Mouse (Mus musculus) left cerebral cortex, adult 2 months (tissue): ENCODE results near the gene Borcs6. TPM values are rescaled to one million over a fixed set of nuclear protein-coding genes. Genes with fewer than 3 reads are reported as not detected.
"Not testable (repeated sequence)": the region's sequence is repeated elsewhere in the genome, so short reads cannot be mapped to it uniquely, and the experiment has no call there.

Experiments
- DNase-seq, 2 experiments: peaks; one replicate each; pipeline ENCODE4 v3.0.0; 2021 to 2022; ENCODE audit warnings: low spot score in 2 of 2, mixed read lengths in 1 of 2; ENCODE audit errors: extremely low spot score in 1 of 2
- H3K27ac ChIP-seq: fragments of 200-600 bp; 2 replicates; pipeline ENCODE4 v1.8.1; 2022
- H3K4me3 ChIP-seq: fragments of 200-600 bp; 2 replicates; pipeline ENCODE4 v1.8.1; 2022
- CTCF ChIP-seq: fragments of 200-600 bp; IDR thresholded peaks from 2 replicates; pipeline ENCODE4 v1.8.1; 2022; ENCODE audit warnings: antibody characterized with exemption, mild to moderate bottlenecking, moderate library complexity
- intact Hi-C: fragments of 180-260 bp; cut with DNase I; formaldehyde crosslinking; loops from one replicate; pipeline ENCODE4 v1.15.1; 2025
- total RNA-seq, 2 experiments: library from RNA; stranded (reverse); gene quantifications; 2 replicates each; pipeline ENCODE4 v1.2.3; 2021

Gene Borcs6
- total RNA-seq, 2 experiments from 2014 or later, result 31.1 to 33.8 TPM

- no peak for DNase-seq
- H3K4me3 ChIP-seq, result no peak overlapping the region
- intact Hi-C loops, result no loop called here
- H3K27ac ChIP-seq, result peak overlapping the region; percentile 78
- no peak for TF ChIP-seq CTCF
These were observed 26.1 kb downstream of the Borcs6 start for GRCm38 (mm10) chr11:69085608-69086007.

DNA sequence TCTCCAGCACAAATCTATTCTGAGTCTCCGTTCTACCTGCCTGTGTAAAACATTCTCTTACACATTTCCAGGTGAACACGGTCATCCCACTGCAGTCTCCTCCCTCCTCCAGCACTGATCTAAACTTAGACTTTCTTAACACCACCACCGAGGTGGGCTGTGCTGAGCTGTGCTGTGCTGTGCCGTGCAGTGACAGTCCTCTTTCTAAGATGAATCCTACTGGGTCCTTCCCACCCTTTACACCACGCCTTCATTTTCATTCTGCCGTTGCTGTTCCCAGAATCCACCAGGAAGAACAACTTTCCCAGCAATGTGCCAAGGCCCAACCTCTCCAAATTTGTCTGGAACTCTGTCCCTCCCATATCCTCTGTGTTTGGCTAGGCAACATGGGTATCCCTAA, 26.9 kb downstream of the Borcs6 start:
- TF ChIP-seq CTCF, result no peak
- peak overlapping the region; percentile 78 for H3K27ac ChIP-seq
- DNase-seq, result peak in 1 of 2 experiments; percentile 57
- no peak overlapping the region for H3K4me3 ChIP-seq
- intact Hi-C loops, result no loop called here

DNA sequence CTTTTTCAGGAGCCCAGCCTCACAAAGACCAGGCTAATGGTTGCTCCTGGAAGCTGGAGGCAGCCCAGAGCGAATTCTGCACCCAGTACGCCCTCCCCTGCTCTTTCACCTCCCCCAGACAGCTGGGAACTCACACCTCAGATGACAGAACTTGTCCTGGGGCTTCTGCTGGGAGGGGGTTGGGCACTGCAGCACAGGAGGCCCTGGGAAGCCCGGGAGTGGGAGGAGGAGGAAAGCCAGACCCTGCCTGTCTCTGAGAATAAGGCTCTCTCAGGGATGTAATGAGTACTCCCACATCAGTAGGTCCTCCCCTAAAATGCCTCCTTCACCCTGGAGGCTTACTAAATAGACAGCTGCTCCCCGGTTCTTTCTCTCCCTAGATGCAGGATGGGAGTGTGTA, 27.6 kb downstream of the Borcs6 start:
- intact Hi-C loops, result no loop called here
- peak overlapping the region; percentile 78 for H3K27ac ChIP-seq
- no peak overlapping the region for H3K4me3 ChIP-seq
- peak; percentile 32 to 54 for DNase-seq
- no peak for TF ChIP-seq CTCF

- H3K27ac ChIP-seq, result peak overlapping the region; percentile 78
- no peak for TF ChIP-seq CTCF
- no peak overlapping the region for H3K4me3 ChIP-seq
- intact Hi-C loops, result no loop called here
- DNase-seq, result no peak
These were observed 28.1 kb downstream of the Borcs6 start for GRCm38 (mm10) chr11:69087597-69087996.

DNA sequence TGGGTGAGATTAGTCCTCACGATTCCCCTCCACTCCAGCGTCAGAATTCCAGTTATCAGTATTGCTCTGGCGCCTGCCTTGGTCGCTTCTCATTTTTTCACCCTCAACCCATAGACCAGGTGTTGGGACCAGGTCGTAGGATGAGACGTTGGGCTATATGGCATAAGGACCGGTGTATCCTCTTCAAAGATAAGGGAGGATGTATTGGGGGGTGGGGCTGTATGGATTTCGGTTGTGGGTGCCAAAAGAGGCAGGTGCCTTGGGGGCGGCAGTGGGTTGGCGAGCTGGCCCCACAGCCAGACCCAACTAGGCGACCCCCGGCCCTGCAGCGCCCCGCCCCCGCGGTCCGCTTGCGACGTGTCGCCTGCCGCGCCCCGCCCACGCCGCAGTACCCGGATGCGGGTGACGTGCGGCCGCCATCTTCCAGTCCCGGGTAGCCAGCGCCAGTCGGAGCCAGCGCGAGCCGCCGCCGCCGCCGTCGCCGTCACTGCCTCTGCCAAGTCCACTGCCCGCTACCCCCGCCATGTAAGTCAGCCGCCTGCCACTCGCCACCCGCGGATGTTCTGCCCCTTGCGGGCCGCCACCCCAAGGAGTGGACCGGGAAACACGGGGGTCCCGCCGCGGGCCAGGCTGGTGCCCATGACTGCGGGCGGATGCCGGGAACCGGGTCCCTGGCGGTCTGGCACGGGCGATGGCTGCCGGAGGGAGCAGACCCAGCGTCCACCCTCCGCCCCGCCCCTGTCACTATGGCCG, 28.8 kb downstream of the Borcs6 start, which contains the start of gene Vamp2:
Gene Vamp2 (plus strand): TSS at position 388 of the 753 bp plus-strand sequence.
- Histone ChIP-seq H3K27ac (peak within 1 kb of the TSS; percentile 100), H3K4me3 (peak within 1 kb of the TSS; percentile 98)
- no peak for TF ChIP-seq CTCF
- DNase-seq, result peak; percentile 95 to 96
- intact Hi-C loops, result loop anchor here (1.0 kb wide), 1 partner anchor 15 kb away; no protein-coding TSS in a partner anchor

- Histone ChIP-seq H3K4me3 (peak overlapping the region; percentile 98), H3K27ac (peak overlapping the region; percentile 100)
- DNase-seq, result peak in 1 of 2 experiments; percentile 20
- intact Hi-C loops, result loop anchor here (1.0 kb wide), 1 partner anchor 16 kb away; no protein-coding TSS in a partner anchor
- TF ChIP-seq CTCF, result no peak
These were observed 29.5 kb downstream of the Borcs6 start for GRCm38 (mm10) chr11:69088856-69089615.

DNA sequence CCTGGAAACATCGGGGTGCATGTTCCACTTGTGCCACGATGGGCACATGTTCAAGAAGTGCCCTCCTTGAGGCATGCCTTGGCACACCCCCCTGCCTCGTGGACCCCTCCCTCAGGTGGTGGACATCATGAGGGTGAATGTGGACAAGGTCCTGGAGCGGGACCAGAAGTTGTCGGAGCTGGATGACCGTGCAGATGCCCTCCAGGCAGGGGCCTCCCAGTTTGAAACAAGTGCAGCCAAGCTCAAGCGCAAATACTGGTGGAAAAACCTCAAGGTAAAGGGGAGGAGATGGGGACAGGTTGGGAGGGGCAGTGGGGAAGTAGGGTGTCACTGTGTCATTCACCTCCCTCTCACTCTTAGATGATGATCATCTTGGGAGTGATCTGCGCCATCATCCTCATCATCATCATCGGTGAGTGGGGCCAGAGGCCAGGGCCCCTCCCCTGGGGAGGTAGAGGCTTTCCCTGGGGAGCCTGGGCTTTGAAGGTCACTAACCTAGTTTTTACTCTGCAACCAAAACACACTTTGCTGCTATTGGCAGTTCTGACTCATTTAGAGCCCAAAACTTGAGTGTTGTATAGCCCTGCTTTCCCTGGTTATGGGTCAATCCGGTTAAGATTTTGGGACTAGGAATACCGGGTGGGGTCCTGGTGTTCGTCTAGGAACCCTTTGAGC, 30.2 kb downstream of the Borcs6 start:
- no peak for DNase-seq
- intact Hi-C loops, result no loop called here
- H3K27ac ChIP-seq, result peak overlapping the region; percentile 100

DNA sequence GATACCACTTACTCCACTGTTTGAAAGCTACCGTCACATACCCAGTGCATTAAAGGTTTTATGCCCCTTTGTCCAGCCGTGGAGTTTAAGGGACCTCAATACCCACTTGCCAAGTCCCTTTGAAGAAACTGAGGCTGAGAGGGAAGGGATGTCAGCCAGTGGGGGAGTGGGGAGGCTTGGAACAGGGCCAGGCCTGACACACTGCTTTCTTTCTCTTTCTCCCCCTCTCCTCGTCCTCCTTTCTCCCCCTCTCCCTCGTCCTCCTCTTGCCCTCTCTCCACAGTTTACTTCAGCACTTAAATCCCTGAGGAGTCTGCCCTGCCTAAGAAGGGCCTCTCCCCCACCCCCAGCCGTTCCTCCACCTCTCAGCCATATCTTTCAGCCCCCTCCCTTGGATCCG, 30.9 kb downstream of the Borcs6 start:
- DNase-seq, result no peak
- peak overlapping the region; percentile 98 for H3K4me3 ChIP-seq
- intact Hi-C loops, result no loop called here
- peak overlapping the region; percentile 100 for H3K27ac ChIP-seq
- no peak for TF ChIP-seq CTCF

More for the DNA sequence above, 30.2 kb downstream of the Borcs6 start:
- no peak for TF ChIP-seq CTCF
- peak overlapping the region; percentile 98 for H3K4me3 ChIP-seq

- Histone ChIP-seq H3K4me3 (peak overlapping the region; percentile 98; the same call in 1 of the 2 replicates), H3K27ac (no peak overlapping the region)
- no peak for TF ChIP-seq CTCF
- DNase-seq, result no peak
- intact Hi-C loops, result no loop called here
These were observed 32.3 kb downstream of the Borcs6 start for GRCm38 (mm10) chr11:69091566-69092385.

DNA sequence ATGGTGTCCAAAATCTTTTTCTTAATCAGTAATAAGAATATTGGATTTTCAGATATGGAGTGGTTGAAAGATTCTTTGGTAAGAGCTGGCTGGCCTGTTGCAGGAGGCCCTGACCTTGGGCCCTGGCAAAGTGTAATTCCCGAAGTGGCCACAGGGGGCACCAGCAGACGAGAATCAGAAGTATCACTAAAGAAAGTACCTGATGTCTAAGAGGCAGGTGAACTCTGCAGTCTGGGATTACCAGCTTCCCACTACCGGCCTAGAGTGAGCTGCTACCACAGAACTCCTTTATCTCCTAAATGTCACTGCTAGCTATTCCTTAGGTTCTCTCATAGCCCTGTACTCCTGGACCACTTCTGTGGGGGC, 32.9 kb downstream of the Borcs6 start:
- DNase-seq, result peak; percentile 76 to 85
- H3K27ac ChIP-seq, result peak overlapping the region; percentile 48; the same call in 1 of the 2 replicates
- TF ChIP-seq CTCF, result peak; percentile 96
- intact Hi-C loops, result no loop called here
- no peak overlapping the region for H3K4me3 ChIP-seq

DNA sequence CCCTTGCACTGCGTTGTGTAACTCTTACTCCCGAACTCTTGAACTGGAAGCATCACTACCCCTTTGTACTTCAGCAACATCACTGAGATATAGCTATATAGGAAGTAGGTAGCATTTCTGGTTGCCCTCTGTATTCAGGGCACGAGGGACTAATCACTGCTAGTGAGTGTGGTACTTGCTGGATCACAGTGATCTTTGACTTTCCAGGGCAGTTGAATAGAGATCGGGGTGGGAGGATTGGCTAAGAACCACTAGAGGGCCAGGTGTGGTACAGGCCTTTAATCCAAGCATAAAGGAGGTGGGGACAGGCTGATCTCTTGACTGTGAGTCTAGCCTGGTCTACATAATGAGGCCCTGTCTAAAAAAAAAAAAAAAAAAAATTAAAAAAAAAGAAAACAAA, 33.4 kb downstream of the Borcs6 start:
- TF ChIP-seq CTCF, result no peak
- H3K4me3 ChIP-seq, result no peak overlapping the region
- no peak for DNase-seq
- H3K27ac ChIP-seq, result peak overlapping the region; percentile 48; the same call in 1 of the 2 replicates
- intact Hi-C loops, result no loop called here

- DNase-seq, H3K4me3 ChIP-seq, intact Hi-C loops: not testable (repeated sequence)
- H3K27ac ChIP-seq, result peak overlapping the region; percentile 99
These were observed 34.3 kb downstream of the Borcs6 start for GRCm38 (mm10) chr11:69093856-69094255.
